Comparison of ENCODE assay signal across 7 mouse cellular contexts in genomic region chr1:179917036-179917435, GRCm38 (mm10).
"Had no signal": no experiment of that assay in that cellular context is flagged by ENCODE, and none has a peak within 500 bp of the region (broad histone marks: within the 10 kb centered on the region; RNA-seq: fewer than 3 reads in every experiment).

No protein-coding gene starts in this region.

- DNase-seq: left cerebral cortex, postnatal 4 days; lung, adult 2 months; right cerebral cortex, postnatal 14 days; thymus, postnatal 4 days had no signal

- H3K4me3 ChIP-seq: limb, embryonic 13.5 days; midbrain, embryonic 12.5 days; neural tube, embryonic 13.5 days had no signal

- H3K4me1 ChIP-seq: limb, embryonic 13.5 days; midbrain, embryonic 12.5 days; neural tube, embryonic 13.5 days had no signal

- H3K9me3 ChIP-seq: limb, embryonic 13.5 days; midbrain, embryonic 12.5 days; neural tube, embryonic 13.5 days had no signal

- H3K27me3 ChIP-seq: limb, embryonic 13.5 days; midbrain, embryonic 12.5 days; neural tube, embryonic 13.5 days had no signal

- H3K36me3 ChIP-seq: limb, embryonic 13.5 days; midbrain, embryonic 12.5 days; neural tube, embryonic 13.5 days had no signal
